Mouse (Mus musculus) ES-E14 (cell line): Measurements from ENCODE around the gene Pgls.

Experiments used
- HCFC1 ChIP-seq: IDR thresholded peaks from 2 replicates; pipeline ENCODE4 v1.6.1; 2012; ENCODE audit warnings: low read length, inconsistent platforms, borderline replicate concordance; ENCODE audit not compliant: insufficient read depth
- ZC3H11A ChIP-seq: IDR thresholded peaks from 2 replicates; pipeline ENCODE4 v1.6.1; 2012; ENCODE audit warnings: low read depth, mild to moderate bottlenecking, inconsistent platforms, low read length, borderline replicate concordance

DNA sequence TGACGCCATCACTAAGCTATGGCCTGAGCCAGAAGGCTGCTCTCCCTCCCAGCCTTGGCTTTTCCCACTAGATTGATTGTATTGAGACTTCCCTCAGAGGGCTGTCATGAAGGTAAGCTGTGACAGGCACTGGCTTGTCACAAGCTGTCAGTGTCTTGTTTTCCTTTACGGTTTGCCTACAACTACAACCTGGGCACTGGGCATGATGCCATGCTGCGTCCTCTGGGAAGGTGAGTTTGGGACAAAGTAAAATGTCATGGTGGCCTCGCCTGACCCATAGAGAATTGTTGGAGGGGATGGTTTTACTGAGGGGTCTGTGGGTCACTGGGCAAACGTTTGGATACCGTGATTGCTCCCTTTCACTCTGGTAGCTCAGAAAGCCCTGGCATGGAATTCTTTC lies 46.3 kb downstream of the Pgls start:
- no peak for TF ChIP-seq HCFC1
- no peak for TF ChIP-seq ZC3H11A
